Mouse (Mus musculus): ENCODE measurements at regions not wholly inside any gene's neighbourhood (a gene's known extent, or its start where the extent isn't known, plus 50 kb on each side); places are given as distances from the start of the nearest gene placed in this dataset.

GRCm38 (mm10) chr16:7529811-7530210, 895.1 kb downstream of the Tmem114 start:
- 79% methylated on average over 2 of the region's 2 CpGs for WGBS
- no peak for TF ChIP-seq CTCF (IDR thresholded peaks at IDR 0.05; ENCODE audit: low read depth)
- no peaks in the 10 kb centered on the region for H3K9me3 ChIP-seq (ENCODE audit: low read length)

GRCm38 (mm10) chr16:7528963-7529362, 896.0 kb downstream of the Tmem114 start:
- TF ChIP-seq CTCF (IDR thresholded peaks at IDR 0.05; ENCODE audit: low read depth) = no peak
- no peak overlapping the region for H3K27ac ChIP-seq
- WGBS = 11% methylated on average over 5 of the region's 5 CpGs
- no peak overlapping the region for H3K9ac ChIP-seq (replicated peaks; ENCODE audit: low read length)
- no peak overlapping the region for H3K4me3 ChIP-seq (ENCODE audit: low read length)
- no peak for DNase-seq (ENCODE audit: low spot score)
- H3K36me3 ChIP-seq (ENCODE audit: insufficient read depth, low read length) = no peaks in the 10 kb centered on the region
- no peak for ATAC-seq
- peaks cover 7% of the 10 kb centered on the region; the same call in 1 of the 2 replicates for H3K4me1 ChIP-seq (ENCODE audit: insufficient read depth, low read length)
- H3K27me3 ChIP-seq (ENCODE audit: insufficient read depth, low read length) = no peaks in the 10 kb centered on the region
- no peaks in the 10 kb centered on the region for H3K9me3 ChIP-seq (ENCODE audit: low read length)
- H3K4me2 ChIP-seq (ENCODE audit: low read depth, low read length) = no peak overlapping the region

More at GRCm38 (mm10) chr16:7529811-7530210, 895.1 kb downstream of the Tmem114 start:
- no peak for DNase-seq (ENCODE audit: low spot score)
- Histone ChIP-seq H3K36me3 (ENCODE audit: insufficient read depth, low read length) (no peaks in the 10 kb centered on the region), H3K27me3 (ENCODE audit: insufficient read depth, low read length) (no peaks in the 10 kb centered on the region), H3K27ac (no peak overlapping the region), H3K4me2 (ENCODE audit: low read depth, low read length) (no peak overlapping the region), H3K9ac (replicated peaks; ENCODE audit: low read length) (no peak overlapping the region), H3K4me3 (ENCODE audit: low read length) (no peak overlapping the region), H3K4me1 (ENCODE audit: insufficient read depth, low read length) (peaks cover 7% of the 10 kb centered on the region; the same call in 1 of the 2 replicates)
- no peak for ATAC-seq

DNA sequence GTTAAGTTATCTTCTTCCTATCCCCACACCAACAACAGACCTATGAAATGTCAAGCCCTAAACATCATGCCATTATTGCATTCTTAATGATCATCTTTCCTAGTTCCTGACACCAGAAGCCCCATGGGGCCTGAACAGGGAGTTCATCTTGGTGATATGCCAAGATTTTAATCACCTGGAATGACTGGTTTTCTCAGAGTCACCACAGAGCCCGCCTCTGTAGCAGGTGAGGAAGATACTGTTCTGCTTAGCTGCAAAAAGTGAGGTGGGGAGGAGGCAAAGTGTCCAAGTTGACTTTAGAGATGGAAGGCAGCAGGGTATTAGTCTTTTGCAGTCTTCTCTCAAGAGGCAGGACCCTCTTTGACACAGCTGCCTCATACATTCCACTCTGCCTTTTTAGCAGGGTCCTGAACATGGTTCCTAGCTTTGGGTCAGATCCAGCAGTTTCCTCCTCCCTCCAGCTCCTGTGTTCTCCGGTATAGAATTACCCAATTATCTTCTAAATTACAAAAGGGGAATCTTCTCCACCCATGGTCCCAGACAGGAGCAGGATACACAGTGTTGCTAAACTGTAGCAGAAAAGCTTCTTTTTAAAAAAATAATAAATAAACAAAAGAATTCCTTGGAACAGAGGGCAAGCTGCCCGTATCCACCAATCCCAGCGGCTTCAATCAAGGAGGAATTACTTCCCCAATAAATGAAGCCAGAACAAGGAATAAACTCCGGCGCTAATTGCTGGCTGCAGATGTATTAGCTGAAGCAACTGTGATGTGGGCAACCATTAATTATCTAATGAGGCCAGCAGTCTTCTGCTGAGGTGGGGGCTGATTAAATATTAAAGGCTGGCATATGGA, 896.8 kb downstream of the Tmem114 start:
- 23% methylated on average over 6 of the region's 6 CpGs for WGBS
- no peak overlapping the region for H3K27ac ChIP-seq

DNA sequence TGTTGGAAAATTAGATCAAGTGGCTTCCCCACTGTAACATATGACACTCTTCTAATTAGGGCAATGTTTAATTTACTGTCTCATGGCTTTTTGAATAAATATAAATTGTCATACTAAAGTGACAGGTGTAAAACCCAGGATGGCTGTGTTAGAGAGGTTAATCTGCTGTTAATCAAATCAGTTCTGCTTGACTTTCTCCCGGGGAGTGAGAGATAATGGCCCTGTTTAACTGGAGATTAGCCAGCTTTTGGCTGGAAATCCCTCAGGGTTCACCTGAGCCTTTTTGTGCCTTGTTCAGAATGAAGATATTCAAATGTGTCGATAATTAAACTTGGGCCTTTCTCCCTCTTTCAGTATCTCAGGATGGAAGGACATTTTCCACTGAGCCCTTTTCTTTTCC, 906.2 kb downstream of the Tmem114 start:
- peaks cover 3% of the 10 kb centered on the region; the same call in 1 of the 2 replicates for H3K9me3 ChIP-seq (ENCODE audit: low read length)
- no peak overlapping the region for H3K4me2 ChIP-seq (ENCODE audit: low read depth, low read length)
- DNase-seq (ENCODE audit: low spot score) (peak; percentile 31), ATAC-seq (no peak)
- no peak overlapping the region for H3K9ac ChIP-seq (replicated peaks; ENCODE audit: low read length)
- no peaks in the 10 kb centered on the region for H3K36me3 ChIP-seq (ENCODE audit: insufficient read depth, low read length)
- H3K4me1 ChIP-seq (ENCODE audit: insufficient read depth, low read length) = no peaks in the 10 kb centered on the region
- no peak for TF ChIP-seq CTCF (IDR thresholded peaks at IDR 0.05; ENCODE audit: low read depth)
- WGBS = 43% methylated on average over 2 of the region's 2 CpGs
- no peak overlapping the region for H3K4me3 ChIP-seq (ENCODE audit: low read length)
- H3K27ac ChIP-seq = no peak overlapping the region
- no peaks in the 10 kb centered on the region for H3K27me3 ChIP-seq (ENCODE audit: insufficient read depth, low read length)

More for the DNA sequence above, 896.8 kb downstream of the Tmem114 start:
- H3K27me3 ChIP-seq (ENCODE audit: insufficient read depth, low read length) = no peaks in the 10 kb centered on the region
- H3K4me3 ChIP-seq (ENCODE audit: low read length) = no peak overlapping the region
- H3K4me1 ChIP-seq (ENCODE audit: insufficient read depth, low read length) = peaks cover 7% of the 10 kb centered on the region; the same call in 1 of the 2 replicates
- DNase-seq (ENCODE audit: low spot score) (peak; percentile 38), ATAC-seq (no peak)
- no peaks in the 10 kb centered on the region for H3K9me3 ChIP-seq (ENCODE audit: low read length)
- H3K4me2 ChIP-seq (ENCODE audit: low read depth, low read length) = peak overlapping the region; percentile 21; the same call in 1 of the 2 replicates
- H3K9ac ChIP-seq (replicated peaks; ENCODE audit: low read length) = no peak overlapping the region
- TF ChIP-seq CTCF (IDR thresholded peaks at IDR 0.05; ENCODE audit: low read depth) = no peak
- H3K36me3 ChIP-seq (ENCODE audit: insufficient read depth, low read length) = no peaks in the 10 kb centered on the region
